Mouse (Mus musculus): ENCODE data around the gene D630045J12Rik. TPM values are rescaled to one million over a fixed set of nuclear protein-coding genes. Genes with fewer than 3 reads are reported as not detected.

Gene D630045J12Rik
- total RNA-seq, 2 experiments from 2014 or later, result not detected

DNA sequence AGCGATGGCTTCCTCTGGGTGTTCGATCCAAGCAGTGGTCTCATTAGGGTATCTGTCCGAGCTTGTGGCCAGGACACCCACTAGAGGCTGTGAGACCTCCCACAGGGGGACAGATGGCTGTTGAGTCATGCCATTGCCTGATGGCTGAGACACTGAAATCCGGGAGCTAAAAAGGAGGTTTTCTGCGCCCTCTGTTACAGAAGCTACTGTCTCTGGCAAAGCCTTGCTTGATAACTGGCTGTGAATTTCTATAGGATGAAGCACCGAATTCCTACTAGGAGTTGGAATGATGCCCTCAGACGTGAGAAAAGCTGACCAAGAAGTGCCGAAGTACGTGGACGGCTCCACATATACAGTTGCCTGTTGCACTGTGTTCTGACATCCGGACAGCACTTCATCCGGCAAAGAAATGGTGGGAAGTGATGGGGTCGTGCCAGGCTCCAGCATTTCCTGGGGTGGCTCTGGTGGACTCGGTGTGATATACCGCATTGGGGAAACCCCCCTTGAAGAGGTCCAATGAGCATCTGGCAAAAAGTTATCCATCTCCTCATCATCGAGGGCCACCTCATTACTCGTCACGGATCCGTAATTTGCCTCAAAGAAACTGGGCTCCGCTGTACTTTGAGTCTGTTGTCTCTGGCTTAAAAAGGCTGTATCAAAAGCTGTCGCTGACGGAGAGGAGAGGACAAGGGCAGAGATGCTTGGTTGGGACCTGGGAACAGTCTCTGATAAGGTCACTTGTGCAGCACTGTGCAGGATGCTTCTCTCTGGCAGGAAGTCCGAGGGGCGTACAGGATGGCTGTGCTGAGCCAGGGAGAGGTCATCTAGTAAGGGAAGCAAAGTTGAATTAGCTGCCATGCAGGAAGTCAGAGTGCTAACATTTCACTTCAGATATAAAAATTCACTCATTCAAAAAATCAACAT lies 57.3 kb downstream of the D630045J12Rik start:
- no peak for ATAC-seq (replicated peaks; ENCODE audit: low FRiP score, poor library complexity, severe bottlenecking)

DNA sequence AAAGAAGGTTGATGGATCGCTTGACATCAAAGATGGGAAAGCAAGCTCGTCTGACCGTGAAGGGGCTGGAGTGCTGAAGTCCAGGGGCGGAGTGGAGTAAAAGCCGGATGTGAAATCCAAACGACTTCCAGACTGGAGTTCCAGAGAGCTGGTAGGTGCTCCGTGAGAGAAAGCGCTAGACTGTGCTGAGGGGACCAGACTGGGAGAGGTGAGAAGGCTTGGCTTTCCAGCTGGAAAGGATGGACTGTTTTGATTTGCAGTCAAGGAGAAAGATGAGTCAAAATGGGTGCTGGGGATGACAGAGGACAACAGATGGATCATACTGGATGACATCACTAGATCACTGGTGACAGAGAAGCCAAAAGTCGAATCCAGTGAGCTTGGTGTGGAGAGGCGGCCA lies 58.5 kb downstream of the D630045J12Rik start:
- ATAC-seq (replicated peaks; ENCODE audit: low FRiP score, poor library complexity, severe bottlenecking), result no peak

DNA sequence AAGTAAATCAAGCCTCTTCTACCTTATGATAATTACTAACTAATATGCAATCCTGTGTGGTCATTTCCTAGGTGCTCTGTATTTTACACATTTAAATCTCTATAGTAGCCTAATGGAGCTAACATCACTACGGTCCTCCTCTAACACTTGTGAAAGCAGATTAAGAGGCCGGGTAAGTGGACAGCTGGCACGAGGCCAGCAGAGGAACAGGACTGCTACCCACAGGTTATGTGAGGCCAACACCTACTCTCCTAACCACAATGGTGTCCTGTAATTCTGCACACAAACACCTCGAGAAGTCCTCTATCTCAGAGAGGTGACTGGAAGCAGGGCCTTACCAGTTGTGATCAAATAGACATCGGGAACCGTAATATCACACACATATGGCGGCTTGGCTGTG lies 59.8 kb downstream of the D630045J12Rik start:
- no peak for ATAC-seq (replicated peaks; ENCODE audit: low FRiP score, poor library complexity, severe bottlenecking)

DNA sequence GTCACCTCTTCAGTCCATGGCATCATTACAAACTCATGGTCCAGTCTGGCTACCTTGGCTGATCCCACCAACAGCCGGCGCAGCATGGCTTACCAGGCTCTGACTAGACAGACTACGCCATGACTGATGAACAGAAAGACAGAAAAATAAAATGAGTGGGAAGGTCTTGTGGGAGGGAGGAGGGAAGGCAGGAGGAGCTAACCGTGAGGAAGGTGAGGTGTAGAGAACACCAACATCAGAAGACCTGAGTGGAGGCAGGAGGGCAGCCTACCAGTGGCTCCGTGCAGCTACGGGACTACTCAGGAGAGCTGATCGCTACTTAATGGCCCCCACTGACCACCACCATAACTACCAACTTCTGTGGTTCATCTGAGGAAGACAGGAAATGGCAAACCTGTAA lies 60.9 kb downstream of the D630045J12Rik start:
- ATAC-seq (replicated peaks; ENCODE audit: low FRiP score, poor library complexity, severe bottlenecking), result no peak

DNA sequence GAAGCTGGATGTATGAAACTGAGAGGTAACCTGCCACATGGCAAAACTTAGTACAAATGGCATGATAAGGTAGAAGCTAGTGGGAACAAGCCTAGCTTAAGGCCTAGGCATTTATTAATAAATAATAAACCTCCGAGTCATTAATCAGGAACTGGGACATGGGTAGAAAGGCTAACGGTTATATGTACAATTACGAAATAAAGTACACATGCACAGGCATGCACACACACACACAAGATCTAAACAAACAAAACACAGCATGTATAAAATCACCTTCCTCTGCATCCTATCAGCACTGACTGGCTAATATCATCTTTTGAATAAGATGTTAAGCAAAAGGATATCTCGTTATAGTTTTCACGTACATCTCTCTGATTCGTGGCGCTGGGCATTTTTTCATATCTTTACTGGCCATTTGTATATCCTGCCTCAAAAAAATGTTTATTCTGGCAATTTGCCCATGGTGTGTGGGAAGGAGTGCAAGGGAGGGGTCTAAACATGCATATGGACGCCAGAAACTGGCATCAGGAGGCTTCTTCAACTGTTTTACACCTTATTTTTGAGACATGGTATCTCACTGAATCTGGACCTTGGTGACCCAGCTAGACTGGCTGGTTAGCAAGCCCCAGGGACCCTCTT lies 67.4 kb downstream of the D630045J12Rik start:
- ATAC-seq (replicated peaks; ENCODE audit: low FRiP score, poor library complexity, severe bottlenecking), result no peak

DNA sequence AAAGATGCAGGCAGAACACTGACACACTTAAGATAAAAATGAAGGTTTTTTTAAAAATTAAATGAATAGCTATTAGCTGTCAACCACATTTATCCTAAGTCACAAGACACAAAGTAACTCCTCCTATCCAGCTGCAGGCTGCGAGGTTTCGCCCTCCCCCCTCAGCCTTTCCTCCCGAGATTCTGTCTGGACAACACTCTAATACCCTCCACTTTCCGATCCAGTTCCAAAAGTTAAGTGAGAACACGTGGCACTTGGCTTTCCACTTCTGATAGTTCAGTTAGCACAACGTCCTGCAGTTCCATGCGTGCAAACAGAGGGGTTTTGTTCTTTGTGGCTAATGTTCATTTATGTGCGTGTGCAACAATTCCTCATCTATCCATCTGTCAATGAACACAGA lies 69.0 kb downstream of the D630045J12Rik start:
- no peak for ATAC-seq (replicated peaks; ENCODE audit: low FRiP score, poor library complexity, severe bottlenecking)

DNA sequence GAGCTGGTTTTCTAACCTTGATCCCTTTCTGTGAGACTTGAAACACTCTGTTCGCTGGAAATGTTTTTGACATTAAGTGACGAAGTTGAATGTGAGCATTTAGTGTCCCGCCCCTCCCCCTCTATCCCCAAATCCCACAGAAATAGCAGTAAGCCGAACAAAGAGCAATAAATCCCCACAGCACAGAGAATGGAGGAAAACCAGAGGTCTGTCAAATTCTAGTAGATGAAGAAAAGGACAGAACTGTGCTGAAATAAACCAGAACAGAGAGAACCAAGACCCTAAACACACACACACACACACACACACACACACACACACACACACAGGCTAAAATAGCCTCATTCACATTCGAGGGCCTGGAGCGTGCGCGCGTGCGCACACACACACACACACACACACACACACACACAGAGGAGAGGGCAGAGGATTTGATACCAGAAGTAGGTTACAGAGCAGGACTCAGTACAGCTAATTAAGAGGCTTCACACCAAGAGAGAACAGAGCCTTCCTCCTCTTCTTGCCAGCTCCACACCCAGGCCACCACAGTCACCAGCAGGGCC lies 72.0 kb downstream of the D630045J12Rik start:
- ATAC-seq (replicated peaks; ENCODE audit: low FRiP score, poor library complexity, severe bottlenecking), result no peak

DNA sequence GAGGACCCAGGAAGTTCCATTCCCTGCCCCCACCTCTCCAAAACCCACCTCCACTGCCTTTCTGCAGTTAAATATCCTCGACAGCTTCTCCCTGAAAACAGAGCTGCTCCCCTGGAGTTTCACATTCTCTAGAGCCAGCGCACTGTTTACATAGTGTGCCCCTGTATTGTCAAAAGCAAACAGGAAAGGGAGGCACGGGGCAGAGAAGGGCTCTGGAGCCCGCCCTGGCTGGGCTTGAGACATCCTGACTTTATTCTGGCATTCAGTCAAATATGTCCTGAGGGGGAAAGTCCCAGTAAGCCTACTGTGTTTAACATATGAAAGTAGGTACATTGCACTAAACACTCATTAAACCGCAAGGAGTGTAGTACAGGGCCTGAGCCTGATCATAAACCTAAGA lies 73.1 kb downstream of the D630045J12Rik start:
- no peak for ATAC-seq (replicated peaks; ENCODE audit: low FRiP score, poor library complexity, severe bottlenecking)

DNA sequence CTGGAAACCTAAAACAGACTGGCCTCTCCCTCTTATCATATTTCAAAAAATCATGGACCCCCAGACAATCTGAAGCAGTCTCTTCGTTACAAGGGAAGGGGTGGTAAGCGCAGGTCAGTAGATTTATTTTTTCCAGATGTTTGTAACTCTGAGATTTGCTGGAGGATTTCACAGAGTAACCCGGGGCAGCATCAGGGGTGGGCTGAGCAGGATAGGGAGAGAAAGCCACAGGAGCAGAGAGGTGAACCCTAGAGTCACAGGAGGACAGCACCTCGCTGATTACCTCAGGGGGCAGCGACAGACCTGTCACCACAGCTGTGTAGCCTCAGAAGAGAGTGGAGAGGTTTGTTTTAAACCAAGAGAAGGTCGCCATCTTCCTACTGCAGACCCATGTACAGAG lies 88.4 kb downstream of the D630045J12Rik start:
- ATAC-seq (replicated peaks; ENCODE audit: low FRiP score, poor library complexity, severe bottlenecking), result no peak

DNA sequence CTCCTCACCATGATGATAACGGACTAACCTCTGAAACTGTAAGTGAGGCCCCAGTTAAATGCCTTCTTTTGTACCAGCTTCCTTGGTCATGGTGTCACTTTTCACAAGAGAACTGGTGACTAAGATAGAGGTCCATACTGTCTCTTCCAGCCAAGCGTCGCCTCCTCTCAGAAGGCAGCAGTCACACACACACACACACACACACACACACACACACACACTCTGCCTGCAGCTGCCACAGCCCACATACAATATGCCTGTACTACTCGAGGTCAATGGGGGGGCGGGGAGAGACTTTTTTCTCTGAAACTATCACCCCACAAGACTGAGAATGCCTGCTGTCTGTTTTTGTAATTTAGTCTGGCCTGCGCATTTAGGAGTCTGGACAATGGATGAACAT lies 89.1 kb downstream of the D630045J12Rik start:
- no peak for ATAC-seq (replicated peaks; ENCODE audit: low FRiP score, poor library complexity, severe bottlenecking)

DNA sequence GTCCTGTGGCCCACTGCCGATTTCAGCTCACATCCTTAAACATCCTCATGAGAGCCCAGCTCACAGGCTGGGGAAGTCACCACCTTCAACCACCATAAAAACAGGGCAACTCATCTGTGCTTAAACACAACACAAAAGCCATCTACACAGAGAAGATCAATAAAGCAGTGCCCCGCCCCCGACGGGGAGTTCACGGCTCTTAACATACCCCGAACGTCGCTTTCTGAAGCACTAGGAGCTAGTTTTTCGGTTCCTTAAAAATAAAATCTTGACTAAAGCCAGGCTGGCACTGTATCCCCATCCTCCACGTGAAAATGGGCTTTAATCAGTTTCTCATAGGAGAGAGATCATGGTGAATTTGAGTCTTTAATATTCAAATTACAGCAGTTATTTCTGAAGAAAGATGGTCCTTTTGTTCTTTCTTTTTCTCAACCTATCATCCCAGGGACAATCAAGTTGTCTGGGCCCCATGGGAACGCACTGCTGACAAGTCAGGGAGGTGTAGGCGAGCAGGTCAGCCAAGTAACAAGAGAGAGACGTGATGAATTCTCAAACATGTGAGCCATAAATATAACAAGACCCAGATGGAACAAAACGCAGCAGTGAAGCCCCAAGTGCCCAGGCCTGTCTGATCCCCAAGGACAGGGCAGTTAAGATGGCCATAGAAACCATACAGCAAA lies 90.8 kb downstream of the D630045J12Rik start:
- no peak for ATAC-seq (replicated peaks; ENCODE audit: low FRiP score, poor library complexity, severe bottlenecking)

DNA sequence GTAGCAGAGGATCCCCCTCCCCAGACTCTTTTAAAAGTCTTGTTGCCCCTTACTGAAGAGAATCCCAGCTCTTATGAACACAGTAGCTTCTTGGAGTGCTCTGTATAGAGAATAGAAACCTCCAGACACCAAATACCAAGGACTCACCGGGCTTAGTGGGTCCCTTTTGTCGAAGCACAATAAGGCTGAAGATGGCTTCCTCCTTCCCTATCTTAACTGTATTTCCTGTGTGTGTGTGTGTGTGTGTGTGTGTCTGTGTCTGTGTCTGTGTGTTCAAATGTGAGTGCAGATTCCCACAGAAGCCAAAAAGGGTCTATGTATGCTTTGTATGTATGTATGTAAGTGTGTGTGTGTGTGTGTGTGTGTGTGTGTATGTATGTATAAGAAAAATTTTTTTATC lies 93.3 kb downstream of the D630045J12Rik start:
- no peak for ATAC-seq (replicated peaks; ENCODE audit: low FRiP score, poor library complexity, severe bottlenecking)

DNA sequence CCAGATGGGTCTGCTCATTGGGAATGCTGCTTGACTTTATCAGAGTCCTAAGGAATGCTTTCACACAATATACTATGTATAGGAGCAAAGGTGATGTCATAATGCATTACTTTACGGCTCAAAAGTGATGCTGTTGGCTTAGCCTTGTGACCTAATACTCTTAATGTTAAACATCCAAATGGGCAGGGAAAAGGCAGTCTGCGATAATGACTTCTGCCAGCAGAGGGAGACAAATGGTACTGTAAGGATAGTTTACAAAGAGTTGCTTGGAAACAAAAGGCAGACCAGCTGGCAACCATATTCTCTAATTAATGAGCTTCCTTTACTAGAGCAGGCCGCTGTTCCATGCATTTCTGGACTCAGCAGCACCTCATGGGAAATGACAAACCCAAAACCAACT lies 93.7 kb downstream of the D630045J12Rik start:
- no peak; the same call in 1 of the 2 replicates for ATAC-seq (replicated peaks; ENCODE audit: low FRiP score, poor library complexity, severe bottlenecking)

DNA sequence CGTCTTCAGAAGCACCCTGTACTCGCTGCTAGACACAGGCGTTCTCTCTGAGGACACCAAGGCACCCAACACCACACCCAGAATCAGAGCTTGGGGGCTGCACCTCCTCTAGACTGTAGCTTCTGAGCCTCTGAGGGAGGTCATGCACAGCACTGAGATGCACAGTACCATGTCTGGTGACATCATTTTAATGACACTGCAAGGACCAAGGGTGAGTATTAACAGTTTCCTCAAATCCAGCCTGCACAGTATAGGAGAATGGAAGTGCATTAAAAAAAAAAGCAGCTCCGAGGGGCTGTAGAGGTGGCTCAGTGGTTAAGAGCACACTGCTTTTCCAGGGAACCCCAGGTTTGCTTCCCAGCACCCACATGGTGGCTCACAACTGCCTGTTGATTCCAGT lies 94.2 kb downstream of the D630045J12Rik start:
- ATAC-seq (replicated peaks; ENCODE audit: low FRiP score, poor library complexity, severe bottlenecking), result no peak

DNA sequence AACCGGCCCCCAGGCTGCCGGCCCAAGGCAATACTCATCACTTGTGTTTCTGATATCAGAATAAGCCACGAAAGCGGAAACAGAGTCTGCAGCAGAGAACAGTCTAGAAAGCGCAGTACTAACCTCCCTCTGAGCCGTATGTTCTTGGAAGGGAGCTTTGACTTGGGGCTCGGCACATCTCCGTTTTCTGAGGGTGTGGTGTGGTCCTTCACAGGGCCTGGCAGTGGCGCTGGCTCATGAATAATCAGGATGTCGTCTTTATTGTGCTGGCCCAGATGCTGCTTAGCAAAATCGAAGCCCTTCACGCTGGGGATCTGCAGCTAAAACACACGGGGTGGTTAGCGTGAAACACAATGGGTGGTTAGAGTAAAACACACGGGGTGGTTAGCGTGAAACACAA lies 95.9 kb downstream of the D630045J12Rik start:
- no peak for ATAC-seq (replicated peaks; ENCODE audit: low FRiP score, poor library complexity, severe bottlenecking)

DNA sequence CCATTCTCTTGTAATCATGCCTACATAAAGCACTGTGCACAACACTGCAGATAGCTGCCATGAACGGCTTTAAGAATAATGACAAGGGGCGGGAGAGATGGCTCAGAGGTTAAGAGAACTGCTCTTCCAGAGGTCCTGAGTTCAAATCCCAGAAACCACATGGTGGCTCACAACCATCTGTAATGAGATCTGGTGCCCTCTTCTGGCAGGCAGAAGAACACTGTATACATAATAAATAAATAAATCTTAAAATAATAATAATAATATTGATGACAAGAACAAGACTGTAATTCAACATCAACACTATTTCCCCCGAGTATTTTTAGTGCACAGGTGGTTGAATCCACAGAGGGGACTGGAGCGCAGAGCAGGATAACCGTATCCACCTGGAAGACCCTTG lies 97.6 kb downstream of the D630045J12Rik start:
- no peak for ATAC-seq (replicated peaks; ENCODE audit: low FRiP score, poor library complexity, severe bottlenecking)

DNA sequence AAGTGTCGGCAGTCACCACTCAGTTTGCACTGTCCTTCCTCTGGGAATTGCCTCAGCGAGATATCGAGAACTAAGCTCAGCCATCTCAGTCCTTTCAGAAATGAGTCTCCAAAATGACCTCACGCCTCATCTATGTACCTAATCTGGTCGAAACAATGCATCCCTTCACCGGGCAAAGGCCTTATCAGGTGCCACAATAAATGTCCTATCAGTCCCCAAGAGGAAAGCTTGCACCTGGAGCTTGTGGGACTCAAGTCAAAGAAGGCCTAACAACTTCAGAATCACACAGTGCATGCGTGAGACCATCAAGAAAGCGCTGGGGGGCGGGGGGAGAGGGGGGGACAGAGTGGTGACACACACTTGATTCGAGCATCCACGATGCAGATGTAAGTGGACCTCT lies 101.5 kb downstream of the D630045J12Rik start:
- no peak for ATAC-seq (replicated peaks; ENCODE audit: low FRiP score, poor library complexity, severe bottlenecking)

DNA sequence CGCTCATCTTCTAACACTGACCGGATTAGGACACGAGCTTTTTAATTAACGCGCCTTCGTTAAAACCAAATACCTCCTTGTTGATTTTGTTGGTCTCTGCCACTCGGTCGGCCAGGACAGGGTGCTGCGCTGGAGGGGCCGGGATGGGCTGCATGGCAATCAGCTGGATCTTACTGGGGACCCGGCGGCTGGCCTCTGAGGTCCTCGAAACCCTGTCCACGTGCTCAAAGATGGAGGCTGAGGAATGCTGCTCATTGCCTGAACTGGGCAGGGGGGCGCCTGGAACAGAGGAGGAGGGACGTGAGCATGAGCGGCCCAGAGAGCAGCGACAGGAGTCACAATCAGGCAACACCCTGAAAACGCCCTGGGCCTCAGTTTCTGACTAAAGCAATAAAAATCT lies 104.3 kb downstream of the D630045J12Rik start:
- no peak for ATAC-seq (replicated peaks; ENCODE audit: low FRiP score, poor library complexity, severe bottlenecking)

DNA sequence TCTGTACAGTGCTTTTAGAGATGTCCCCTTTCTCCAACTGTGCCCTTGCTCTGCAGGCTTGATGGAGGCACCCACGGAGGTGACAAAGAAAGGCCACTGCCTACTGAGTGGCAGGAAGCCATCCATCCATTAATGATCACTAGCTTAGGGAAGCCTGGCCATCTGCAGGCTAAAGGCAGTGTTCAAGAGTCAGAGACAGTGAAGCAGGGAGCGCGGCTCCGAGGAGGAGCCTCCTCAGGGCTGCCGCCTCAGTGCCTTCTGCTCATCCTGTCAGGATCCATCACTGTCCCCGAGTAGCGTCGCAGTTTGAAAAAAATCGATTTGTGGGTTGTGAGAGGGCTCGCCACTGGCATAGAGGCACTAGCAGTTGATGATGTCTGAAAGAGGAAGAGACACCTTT lies 105.2 kb downstream of the D630045J12Rik start:
- ATAC-seq (replicated peaks; ENCODE audit: low FRiP score, poor library complexity, severe bottlenecking), result no peak

DNA sequence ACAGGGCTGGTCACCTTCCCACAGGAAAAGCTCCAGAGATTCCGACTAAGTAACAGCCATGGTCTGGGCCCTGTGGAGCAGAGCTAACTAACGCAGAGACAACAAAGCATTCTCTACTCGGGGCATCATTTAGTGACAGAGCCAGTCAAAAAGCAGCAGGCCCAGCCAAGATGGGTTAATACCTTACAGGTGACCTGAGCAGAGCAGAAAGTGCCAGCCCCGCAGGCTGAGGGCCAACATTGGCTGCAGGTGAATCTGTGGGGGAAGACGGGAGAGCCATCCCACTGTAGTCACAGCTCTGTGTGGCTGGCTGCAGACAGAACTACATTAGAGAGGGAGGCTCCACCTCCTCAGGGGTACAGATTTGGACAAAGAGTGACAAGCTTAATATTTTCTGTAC lies 106.5 kb downstream of the D630045J12Rik start:
- ATAC-seq (replicated peaks; ENCODE audit: low FRiP score, poor library complexity, severe bottlenecking), result no peak
